Mouse (Mus musculus) thymus, postnatal 25 days (tissue): ENCODE results near the gene Oasl1.
A peak's percentile ranks its signal among the peaks of the same experiment; 100 is the strongest.

Experiments
- DNase-seq: peaks from one replicate; pipeline ENCODE4 v3.0.0; 2022

Oasl1 gene

GRCm38 (mm10) chr5:114969609-114970215 lies 46.7 kb downstream of the Oasl1 start:
- no peak for DNase-seq

GRCm38 (mm10) chr5:114970824-114971227 lies 47.8 kb downstream of the Oasl1 start, which contains the start of gene Hnf1a:
Gene Hnf1a (minus strand): TSS chr5:114971094.
- no peak for DNase-seq

- no peak for DNase-seq
These were observed 49.2 kb downstream of the Oasl1 start for GRCm38 (mm10) chr5:114972201-114972600.

DNA sequence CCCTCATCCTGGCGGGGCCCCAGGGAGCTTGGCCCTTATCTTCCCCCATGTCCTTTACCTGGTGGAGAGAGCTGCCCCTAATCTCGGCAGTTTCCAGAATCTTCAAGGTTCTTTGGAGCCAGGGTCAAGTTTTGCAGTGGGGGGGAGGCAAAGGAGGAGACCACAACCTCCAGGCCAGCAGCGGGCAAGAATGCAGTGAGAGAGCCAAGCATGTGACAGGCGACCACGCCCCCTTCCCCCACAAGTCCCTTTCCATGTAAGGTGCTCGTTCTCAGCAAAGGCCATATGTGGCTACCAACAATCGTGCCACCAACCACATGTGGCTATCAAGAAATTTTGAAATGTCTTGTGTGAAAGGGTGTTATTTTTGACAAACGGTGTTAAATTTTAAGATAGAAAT lies 50.1 kb downstream of the Oasl1 start:
- DNase-seq: no peak

- no peak for DNase-seq
These were observed 53.9 kb downstream of the Oasl1 start for GRCm38 (mm10) chr5:114976935-114977334.

GRCm38 (mm10) chr5:114978473-114978872 lies 55.4 kb downstream of the Oasl1 start:
- no peak for DNase-seq

- DNase-seq: no peak
These were observed 55.8 kb downstream of the Oasl1 start for GRCm38 (mm10) chr5:114978888-114979249.

- DNase-seq: peak; percentile 75
These were observed 56.4 kb downstream of the Oasl1 start for GRCm38 (mm10) chr5:114979250-114980121.

DNA sequence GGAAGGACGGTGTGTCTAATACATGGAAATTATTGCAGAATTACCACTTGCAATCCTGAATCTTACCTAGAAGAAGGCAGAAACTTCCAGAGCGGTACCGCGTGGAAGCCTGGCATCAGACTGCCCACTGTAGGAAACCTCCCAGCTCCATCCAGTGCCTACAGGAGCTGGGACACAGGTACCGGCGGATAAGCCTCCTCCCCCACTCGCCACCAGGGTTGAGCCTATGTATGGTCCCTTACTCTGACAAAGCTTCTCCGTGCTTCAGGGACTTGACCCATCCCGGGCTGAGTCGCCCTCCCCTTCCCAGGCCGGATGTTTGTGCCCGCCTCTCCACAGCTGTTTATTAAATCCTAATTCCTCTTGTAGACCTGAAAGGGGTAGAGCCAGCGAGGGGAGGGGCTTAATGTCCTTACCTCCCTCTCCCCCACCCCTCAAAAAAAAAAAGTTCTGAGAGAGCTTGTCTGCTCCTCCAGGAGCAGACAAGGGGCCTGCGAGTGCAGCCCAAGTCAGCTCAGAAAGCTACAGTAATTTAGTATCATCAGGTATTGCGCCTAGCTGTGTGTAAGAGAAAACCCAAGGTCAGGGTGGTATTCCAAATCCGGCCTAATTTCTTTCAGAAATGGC lies 57.2 kb downstream of the Oasl1 start:
- no peak for DNase-seq

GRCm38 (mm10) chr5:114982001-114982400 lies 59.0 kb downstream of the Oasl1 start:
- no peak for DNase-seq

- DNase-seq: no peak
These were observed 62.0 kb downstream of the Oasl1 start for GRCm38 (mm10) chr5:114985074-114985473.
